Mouse (Mus musculus) megakaryocyte, adult 5-6 weeks (primary cell): Measurements from ENCODE around the gene Atp6v1g2. TPM values are rescaled to one million over a fixed set of nuclear protein-coding genes. Genes with fewer than 3 reads are reported as not detected.

Experiments
- ATAC-seq: 2 replicates; pipeline ENCODE4 v1.8.0; 2016; ENCODE audit warnings: mild to moderate bottlenecking, inconsistent platforms; ENCODE audit not compliant: poor library complexity, severe bottlenecking
- total RNA-seq, 2 experiments: library from RNA; stranded (forward) in 1 of 2; stranded (reverse) in 1 of 2; fragments of 153-499, 151-499 nt in 1 of 2; fragments of 221-1000, 200-1000 nt in 1 of 2; gene quantifications; 2 replicates each; pipeline versions ENCODE4 v1.2.3 to v1.2.4; 2015 to 2017

The Atp6v1g2 gene
- total RNA-seq, 2 experiments from 2014 or later: 3.0 to 6.2 TPM

- no peak for ATAC-seq
These were observed 44.6 kb downstream of the Atp6v1g2 start for GRCm38 (mm10) chr17:35278049-35278448.

- ATAC-seq: no peak
These were observed 45.7 kb downstream of the Atp6v1g2 start for GRCm38 (mm10) chr17:35278957-35279688.

GRCm38 (mm10) chr17:35280276-35280675 lies 46.8 kb downstream of the Atp6v1g2 start:
- ATAC-seq: no peak

- ATAC-seq: no peak
These were observed 52.0 kb downstream of the Atp6v1g2 start for GRCm38 (mm10) chr17:35285431-35285830.

Other genes starting within 250 kb of the Atp6v1g2 start
Only the 30 nearest of the 35 such genes appear.
- gene Msh5, start 186.9 kb upstream of the Atp6v1g2 start, total RNA-seq (2015): 7.4 and 7.5 TPM in 2 replicates
- 3.6 and 6.3 TPM in 2 replicates for gene Msh5, start 186.9 kb upstream of the Atp6v1g2 start, total RNA-seq (2017)
- 415 and 463 TPM in 2 replicates for gene Clic1, start 183.7 kb upstream of the Atp6v1g2 start, total RNA-seq (2015)
- 386 and 405 TPM in 2 replicates for gene Clic1, start 183.7 kb upstream of the Atp6v1g2 start, total RNA-seq (2017)
- 2.2 and 3.1 TPM in 2 replicates for gene Ddah2, start 174.6 kb upstream of the Atp6v1g2 start, total RNA-seq (2015)
- 1.2 and 2.7 TPM in 2 replicates for gene Ddah2, start 174.6 kb upstream of the Atp6v1g2 start, total RNA-seq (2017)
- not detected in 2 replicates for gene Ly6g6c, start 168.3 kb upstream of the Atp6v1g2 start, total RNA-seq (2015)
- not detected in 2 replicates for gene Ly6g6c, start 168.3 kb upstream of the Atp6v1g2 start, total RNA-seq (2017)
- gene Mpig6b, start 167.5 kb upstream of the Atp6v1g2 start, total RNA-seq (2015): not detected in 2 replicates
- gene Mpig6b, start 167.5 kb upstream of the Atp6v1g2 start, total RNA-seq (2017): not detected in 2 replicates
- gene Ly6g6e, start 156.8 kb upstream of the Atp6v1g2 start, total RNA-seq (2015): not detected in 2 replicates
- not detected in 2 replicates for gene Ly6g6e, start 156.8 kb upstream of the Atp6v1g2 start, total RNA-seq (2017)
- gene Ly6g6d, start 155.6 kb upstream of the Atp6v1g2 start, total RNA-seq (2015): not detected in 2 replicates
- gene Ly6g6d, start 155.6 kb upstream of the Atp6v1g2 start, total RNA-seq (2017): not detected in 2 replicates
- gene Ly6g6f, start 148.1 kb upstream of the Atp6v1g2 start, total RNA-seq (2015): not detected in 2 replicates
- not detected in 2 replicates for gene Ly6g6f, start 148.1 kb upstream of the Atp6v1g2 start, total RNA-seq (2017)
- gene Abhd16a, start 144.4 kb upstream of the Atp6v1g2 start, total RNA-seq (2015): 17.6 and 21.3 TPM in 2 replicates
- 18.0 and 20.4 TPM in 2 replicates for gene Abhd16a, start 144.4 kb upstream of the Atp6v1g2 start, total RNA-seq (2017)
- gene Ly6g5c, start 125.4 kb upstream of the Atp6v1g2 start, total RNA-seq (2015): not detected in 2 replicates
- not detected in 2 replicates for gene Ly6g5c, start 125.4 kb upstream of the Atp6v1g2 start, total RNA-seq (2017)
- gene Ly6g5b, start 118.2 kb upstream of the Atp6v1g2 start, total RNA-seq (2015): 6.1 and 8.2 TPM in 2 replicates
- 1.4 and 1.8 TPM in 2 replicates for gene Ly6g5b, start 118.2 kb upstream of the Atp6v1g2 start, total RNA-seq (2017)
- 22.6 and 24.6 TPM in 2 replicates for gene Gpank1, start 112.2 kb upstream of the Atp6v1g2 start, total RNA-seq (2015)
- gene Gpank1, start 112.2 kb upstream of the Atp6v1g2 start, total RNA-seq (2017): 48.5 and 50.0 TPM in 2 replicates
- gene Csnk2b, start 111.6 kb upstream of the Atp6v1g2 start, total RNA-seq (2015): 404 and 428 TPM in 2 replicates
- gene Csnk2b, start 111.6 kb upstream of the Atp6v1g2 start, total RNA-seq (2017): 323 and 362 TPM in 2 replicates
- 4.5 and 4.7 TPM in 2 replicates for gene D17H6S53E, start 107.3 kb upstream of the Atp6v1g2 start, total RNA-seq (2015)
- 13.0 and 26.1 TPM in 2 replicates for gene D17H6S53E, start 107.3 kb upstream of the Atp6v1g2 start, total RNA-seq (2017)
- gene Apom, start 101.6 kb upstream of the Atp6v1g2 start, total RNA-seq (2015): 0.38 TPM in 1 of 2 replicates, not detected in the other
- 0.26 TPM in 1 of 2 replicates, not detected in the other for gene Apom, start 101.6 kb upstream of the Atp6v1g2 start, total RNA-seq (2017)
- 87.9 and 91.7 TPM in 2 replicates for gene Bag6, start 98.5 kb upstream of the Atp6v1g2 start, total RNA-seq (2015)
- 72.4 and 90.5 TPM in 2 replicates for gene Bag6, start 98.5 kb upstream of the Atp6v1g2 start, total RNA-seq (2017)
- gene Prrc2a, start 68.8 kb upstream of the Atp6v1g2 start, total RNA-seq (2015): 144 and 172 TPM in 2 replicates
- gene Prrc2a, start 68.8 kb upstream of the Atp6v1g2 start, total RNA-seq (2017): 35.8 and 60.6 TPM in 2 replicates
- 78.7 and 81.4 TPM in 2 replicates for gene Aif1, start 57.6 kb upstream of the Atp6v1g2 start, total RNA-seq (2015)
- gene Aif1, start 57.6 kb upstream of the Atp6v1g2 start, total RNA-seq (2017): 103 and 120 TPM in 2 replicates
- gene Lst1, start 45.2 kb upstream of the Atp6v1g2 start, total RNA-seq (2015): 425 and 434 TPM in 2 replicates
- 495 and 596 TPM in 2 replicates for gene Lst1, start 45.2 kb upstream of the Atp6v1g2 start, total RNA-seq (2017)
- 11.7 and 13.3 TPM in 2 replicates for gene Ltb, start 39.2 kb upstream of the Atp6v1g2 start, total RNA-seq (2015)
- gene Ltb, start 39.2 kb upstream of the Atp6v1g2 start, total RNA-seq (2017): 7.3 and 11.2 TPM in 2 replicates
- gene Tnf, start 31.7 kb upstream of the Atp6v1g2 start, total RNA-seq (2015): 33.1 and 34.6 TPM in 2 replicates
- gene Tnf, start 31.7 kb upstream of the Atp6v1g2 start, total RNA-seq (2017): 28.2 and 30.0 TPM in 2 replicates
- 0.11 TPM in 1 of 2 replicates, not detected in the other for gene Lta, start 28.3 kb upstream of the Atp6v1g2 start, total RNA-seq (2015)
- gene Lta, start 28.3 kb upstream of the Atp6v1g2 start, total RNA-seq (2017): 0.24 TPM in 1 of 2 replicates, not detected in the other
- 0.76 and 2.5 TPM in 2 replicates for gene Gm16181, start 12.8 kb upstream of the Atp6v1g2 start, total RNA-seq (2015)
- 0.88 and 4.0 TPM in 2 replicates for gene Gm16181, start 12.8 kb upstream of the Atp6v1g2 start, total RNA-seq (2017)
- gene Nfkbil1, start 2.1 kb downstream of the Atp6v1g2 start, total RNA-seq (2015): 2.2 and 4.5 TPM in 2 replicates
- 10.2 and 13.3 TPM in 2 replicates for gene Nfkbil1, start 2.1 kb downstream of the Atp6v1g2 start, total RNA-seq (2017)
- 166 TPM in 2 replicates for gene Ddx39b, start 8.1 kb downstream of the Atp6v1g2 start, total RNA-seq (2015)
- 115 and 125 TPM in 2 replicates for gene Ddx39b, start 8.1 kb downstream of the Atp6v1g2 start, total RNA-seq (2017)
- gene H2-D1, start 29.1 kb downstream of the Atp6v1g2 start, total RNA-seq (2015): 572 and 605 TPM in 2 replicates
- gene H2-D1, start 29.1 kb downstream of the Atp6v1g2 start, total RNA-seq (2017): 1,046 and 1,120 TPM in 2 replicates
- gene H2-Q1, start 86.7 kb downstream of the Atp6v1g2 start, total RNA-seq (2015): not detected in 2 replicates
- gene H2-Q1, start 86.7 kb downstream of the Atp6v1g2 start, total RNA-seq (2017): not detected in 2 replicates
- gene H2-Q2, start 108.6 kb downstream of the Atp6v1g2 start, total RNA-seq (2015): not detected in 2 replicates
- not detected in 2 replicates for gene H2-Q2, start 108.6 kb downstream of the Atp6v1g2 start, total RNA-seq (2017)
- 10.3 and 12.4 TPM in 2 replicates for gene H2-Q4, start 146.0 kb downstream of the Atp6v1g2 start, total RNA-seq (2015)
- 22.4 and 23.3 TPM in 2 replicates for gene H2-Q4, start 146.0 kb downstream of the Atp6v1g2 start, total RNA-seq (2017)
- 10.2 and 12.1 TPM in 2 replicates for gene H2-Q6, start 191.2 kb downstream of the Atp6v1g2 start, total RNA-seq (2015)
- gene H2-Q6, start 191.2 kb downstream of the Atp6v1g2 start, total RNA-seq (2017): 12.8 and 13.5 TPM in 2 replicates